Mouse (Mus musculus): Measurements from ENCODE around the gene Alg5. TPM values are rescaled to one million over a fixed set of nuclear protein-coding genes. Genes with fewer than 3 reads are reported as not detected.

The Alg5 gene
- polyA plus RNA-seq, 1 experiment from 2014 or later = 40.5 TPM

- no peak for DNase-seq (ENCODE audit: low spot score, missing footprints)
These were observed 21.1 kb upstream of the Alg5 start, which contains the start of gene Gm21958 for GRCm38 (mm10) chr3:54714253-54714652. Gene Gm21958, minus strand, starts transcription at chr3:54714353.

DNA sequence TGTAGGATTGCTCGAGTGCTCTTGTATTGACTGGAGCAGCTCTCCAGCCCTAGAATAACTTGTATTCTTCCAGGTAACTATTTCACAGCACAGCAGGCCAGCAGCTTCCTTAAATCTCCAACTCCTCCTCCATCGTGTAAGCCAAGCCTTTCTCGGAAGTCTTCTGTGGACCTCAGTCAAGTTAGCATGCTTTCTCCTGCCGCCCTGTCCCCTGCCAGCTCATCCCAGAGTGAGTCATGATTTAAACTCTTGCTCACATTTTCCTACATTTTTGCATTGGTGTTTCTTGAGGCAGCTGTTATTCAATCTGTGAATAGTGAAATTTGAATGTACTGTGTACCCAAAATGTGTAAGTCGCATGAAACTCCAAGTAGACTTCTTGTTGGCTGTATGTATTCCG, 19.9 kb upstream of the Alg5 start:
- DNase-seq (ENCODE audit: low spot score, missing footprints) = no peak
- no peaks in the 10 kb centered on the region for H3K4me1 ChIP-seq (ENCODE audit: control insufficient read depth, insufficient read depth, low read length)
- H3K9me3 ChIP-seq (ENCODE audit: control insufficient read depth, low read length) = no peaks in the 10 kb centered on the region
- 91% methylated on average over 6 of the region's 6 CpGs for whole genome bisulfite sequencing
- H3K4me3 ChIP-seq (ENCODE audit: low read depth, low read length) = no peak overlapping the region
- ATAC-seq (ENCODE audit: low FRiP score) = no peak
- H3K27me3 ChIP-seq (ENCODE audit: control insufficient read depth, insufficient read depth, low read length) = no peaks in the 10 kb centered on the region
- peaks cover 23% of the 10 kb centered on the region for H3K36me3 ChIP-seq (ENCODE audit: control insufficient read depth, insufficient read depth, low read length)
- no peak overlapping the region for H3K9ac ChIP-seq (ENCODE audit: low read length)
- H3K27ac ChIP-seq (ENCODE audit: low read depth, low read length) = no peak overlapping the region
- no peak overlapping the region for H3K4me2 ChIP-seq

More at GRCm38 (mm10) chr3:54714253-54714652, 21.1 kb upstream of the Alg5 start, which contains the start of gene Gm21958:
- Histone ChIP-seq H3K9me3 (ENCODE audit: control insufficient read depth, low read length) (no peaks in the 10 kb centered on the region), H3K4me2 (no peak within 1 kb of the TSS), H3K36me3 (ENCODE audit: control insufficient read depth, insufficient read depth, low read length) (peaks cover 25% of the 10 kb centered on the region), H3K27ac (ENCODE audit: low read depth, low read length) (no peak within 1 kb of the TSS), H3K4me3 (ENCODE audit: low read depth, low read length) (no peak within 1 kb of the TSS), H3K27me3 (ENCODE audit: control insufficient read depth, insufficient read depth, low read length) (no peaks in the 10 kb centered on the region), H3K9ac (ENCODE audit: low read length) (no peak within 1 kb of the TSS), H3K4me1 (ENCODE audit: control insufficient read depth, insufficient read depth, low read length) (no peaks in the 10 kb centered on the region)
- WGBS = 91% methylated on average over 6 of the region's 6 CpGs
- no peak for ATAC-seq (ENCODE audit: low FRiP score)

GRCm38 (mm10) chr3:54717348-54717747, 18.0 kb upstream of the Alg5 start:
- ATAC-seq (ENCODE audit: low FRiP score) = no peak
- no peak overlapping the region for H3K27ac ChIP-seq (ENCODE audit: low read depth, low read length)
- H3K4me3 ChIP-seq (ENCODE audit: low read depth, low read length) = no peak overlapping the region
- peaks cover 18% of the 10 kb centered on the region for H3K36me3 ChIP-seq (ENCODE audit: control insufficient read depth, insufficient read depth, low read length)
- no peak for DNase-seq (ENCODE audit: low spot score, missing footprints)
- 82% methylated on average over 6 of the region's 6 CpGs for WGBS
- no peaks in the 10 kb centered on the region for H3K4me1 ChIP-seq (ENCODE audit: control insufficient read depth, insufficient read depth, low read length)
- H3K27me3 ChIP-seq (ENCODE audit: control insufficient read depth, insufficient read depth, low read length) = no peaks in the 10 kb centered on the region
- no peaks in the 10 kb centered on the region for H3K9me3 ChIP-seq (ENCODE audit: control insufficient read depth, low read length)
- no peak overlapping the region for H3K9ac ChIP-seq (ENCODE audit: low read length)
- no peak overlapping the region for H3K4me2 ChIP-seq

GRCm38 (mm10) chr3:54718947-54719346, 16.4 kb upstream of the Alg5 start:
- Histone ChIP-seq H3K9me3 (ENCODE audit: control insufficient read depth, low read length) (no peaks in the 10 kb centered on the region), H3K36me3 (ENCODE audit: control insufficient read depth, insufficient read depth, low read length) (peaks cover 14% of the 10 kb centered on the region), H3K27ac (ENCODE audit: low read depth, low read length) (no peak overlapping the region), H3K4me3 (ENCODE audit: low read depth, low read length) (no peak overlapping the region), H3K4me1 (ENCODE audit: control insufficient read depth, insufficient read depth, low read length) (no peaks in the 10 kb centered on the region), H3K27me3 (ENCODE audit: control insufficient read depth, insufficient read depth, low read length) (no peaks in the 10 kb centered on the region), H3K4me2 (no peak overlapping the region), H3K9ac (ENCODE audit: low read length) (no peak overlapping the region)
- DNase-seq (ENCODE audit: low spot score, missing footprints) = no peak
- WGBS = 57% methylated on average over 3 of the region's 3 CpGs
- ATAC-seq (ENCODE audit: low FRiP score) = no peak

DNA sequence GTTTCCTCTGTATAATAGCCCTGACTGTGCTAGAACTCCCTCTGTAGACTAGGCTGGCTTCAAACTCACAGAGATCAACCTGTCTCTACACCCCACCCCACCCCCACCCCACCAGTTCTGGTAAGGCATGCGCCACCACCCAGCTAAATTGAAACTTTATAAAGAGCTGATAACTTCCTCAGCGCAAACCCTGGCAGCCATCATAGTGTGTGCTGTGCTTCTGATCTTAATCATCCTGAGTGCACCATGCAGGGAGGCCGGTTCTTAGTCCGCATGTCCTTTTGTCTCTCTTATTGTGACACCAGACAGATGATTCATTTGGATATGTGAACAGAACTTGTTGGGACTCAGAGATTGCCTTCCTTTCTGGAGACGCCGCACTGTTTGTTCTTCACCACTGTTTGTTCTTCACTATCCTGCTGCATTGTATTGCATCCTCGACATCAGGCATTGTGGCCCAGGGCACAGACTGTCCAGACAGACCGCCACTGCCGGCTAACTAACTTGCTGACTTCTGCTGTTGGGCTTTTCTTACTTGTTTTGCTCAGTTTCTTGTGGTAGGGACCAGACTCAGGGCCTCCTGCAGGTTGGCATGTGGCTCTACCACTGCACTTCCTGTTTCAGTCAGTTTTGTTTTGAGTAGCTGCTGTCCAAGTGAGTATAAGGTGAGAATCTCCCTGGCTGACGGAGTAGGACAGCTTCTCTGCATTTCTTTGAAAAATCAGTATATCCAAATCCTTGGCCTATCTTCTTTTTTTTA, 11.4 kb upstream of the Alg5 start:
- ATAC-seq (ENCODE audit: low FRiP score) (no peak), DNase-seq (ENCODE audit: low spot score, missing footprints) (no peak)
- Histone ChIP-seq H3K9me3 (ENCODE audit: control insufficient read depth, low read length) (no peaks in the 10 kb centered on the region), H3K27ac (ENCODE audit: low read depth, low read length) (no peak overlapping the region), H3K4me3 (ENCODE audit: low read depth, low read length) (no peak overlapping the region), H3K4me1 (ENCODE audit: control insufficient read depth, insufficient read depth, low read length) (no peaks in the 10 kb centered on the region), H3K36me3 (ENCODE audit: control insufficient read depth, insufficient read depth, low read length) (peaks cover 6% of the 10 kb centered on the region), H3K27me3 (ENCODE audit: control insufficient read depth, insufficient read depth, low read length) (no peaks in the 10 kb centered on the region), H3K9ac (ENCODE audit: low read length) (no peak overlapping the region), H3K4me2 (no peak overlapping the region)
- 79% methylated on average over 10 of the region's 10 CpGs for WGBS

DNA sequence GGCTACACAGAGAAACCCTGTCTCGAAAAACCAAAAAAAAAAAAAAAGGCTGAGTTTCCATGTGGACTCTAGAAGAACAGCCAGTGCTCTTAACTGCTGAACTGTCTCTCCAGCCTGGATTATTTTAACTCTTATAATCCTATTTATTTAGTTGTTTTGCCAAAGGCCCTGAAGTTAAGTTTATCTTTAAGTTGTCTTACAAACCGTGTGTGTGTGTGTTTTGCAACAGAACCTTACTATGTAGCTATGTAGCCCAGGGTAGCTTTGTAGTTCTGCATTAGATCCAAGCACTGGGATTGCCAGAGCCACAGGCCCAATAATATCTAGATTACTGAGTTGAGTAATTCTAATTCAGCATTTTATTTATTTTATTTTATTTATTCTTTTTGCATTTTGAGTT, 10.0 kb upstream of the Alg5 start:
- Histone ChIP-seq H3K27ac (ENCODE audit: low read depth, low read length) (no peak overlapping the region), H3K4me1 (ENCODE audit: control insufficient read depth, insufficient read depth, low read length) (no peaks in the 10 kb centered on the region), H3K27me3 (ENCODE audit: control insufficient read depth, insufficient read depth, low read length) (no peaks in the 10 kb centered on the region), H3K4me3 (ENCODE audit: low read depth, low read length) (no peak overlapping the region), H3K4me2 (no peak overlapping the region), H3K36me3 (ENCODE audit: control insufficient read depth, insufficient read depth, low read length) (peaks cover 10% of the 10 kb centered on the region), H3K9ac (ENCODE audit: low read length) (no peak overlapping the region), H3K9me3 (ENCODE audit: control insufficient read depth, low read length) (no peaks in the 10 kb centered on the region)
- ATAC-seq (ENCODE audit: low FRiP score) (no peak), DNase-seq (ENCODE audit: low spot score, missing footprints) (no peak)
- WGBS = 91% methylated on average over 2 of the region's 2 CpGs

DNA sequence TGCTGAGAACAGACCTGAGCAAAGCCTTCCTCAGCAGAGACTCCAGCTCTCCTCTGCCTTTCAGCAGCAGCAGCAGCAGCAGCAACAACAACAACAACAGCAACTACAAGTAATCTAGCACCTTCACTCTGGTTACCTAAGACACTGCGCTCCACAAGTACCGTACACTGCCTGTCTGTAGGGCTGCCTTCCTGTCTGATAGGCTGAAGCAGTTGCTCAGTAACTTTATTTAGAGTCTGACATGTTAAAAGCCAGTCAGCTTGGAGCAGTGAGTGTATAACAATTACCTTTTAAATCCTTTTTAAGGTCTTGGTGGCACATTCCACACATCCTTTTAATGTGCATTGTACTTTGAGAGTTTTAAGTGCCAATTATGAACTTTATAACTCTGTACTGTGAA, 7.8 kb upstream of the Alg5 start:
- WGBS = 100% methylated on average over 2 of the region's 2 CpGs
- Histone ChIP-seq H3K4me2 (no peak overlapping the region), H3K4me1 (ENCODE audit: control insufficient read depth, insufficient read depth, low read length) (no peaks in the 10 kb centered on the region), H3K9me3 (ENCODE audit: control insufficient read depth, low read length) (no peaks in the 10 kb centered on the region), H3K4me3 (ENCODE audit: low read depth, low read length) (no peak overlapping the region), H3K36me3 (ENCODE audit: control insufficient read depth, insufficient read depth, low read length) (peaks cover 16% of the 10 kb centered on the region), H3K27ac (ENCODE audit: low read depth, low read length) (no peak overlapping the region), H3K9ac (ENCODE audit: low read length) (no peak overlapping the region), H3K27me3 (ENCODE audit: control insufficient read depth, insufficient read depth, low read length) (no peaks in the 10 kb centered on the region)
- no peak for DNase-seq (ENCODE audit: low spot score, missing footprints)
- no peak for ATAC-seq (ENCODE audit: low FRiP score)

- Histone ChIP-seq H3K4me3 (ENCODE audit: low read depth, low read length) (no peak overlapping the region), H3K9me3 (ENCODE audit: control insufficient read depth, low read length) (no peaks in the 10 kb centered on the region), H3K27me3 (ENCODE audit: control insufficient read depth, insufficient read depth, low read length) (no peaks in the 10 kb centered on the region), H3K27ac (ENCODE audit: low read depth, low read length) (no peak overlapping the region), H3K36me3 (ENCODE audit: control insufficient read depth, insufficient read depth, low read length) (peaks cover 16% of the 10 kb centered on the region), H3K4me2 (no peak overlapping the region), H3K4me1 (ENCODE audit: control insufficient read depth, insufficient read depth, low read length) (no peaks in the 10 kb centered on the region), H3K9ac (ENCODE audit: low read length) (no peak overlapping the region)
- 94% methylated on average over 6 of the region's 6 CpGs for WGBS
- no peak for ATAC-seq (ENCODE audit: low FRiP score)
- no peak for DNase-seq (ENCODE audit: low spot score, missing footprints)
These were observed 7.2 kb upstream of the Alg5 start for GRCm38 (mm10) chr3:54728100-54728499.

DNA sequence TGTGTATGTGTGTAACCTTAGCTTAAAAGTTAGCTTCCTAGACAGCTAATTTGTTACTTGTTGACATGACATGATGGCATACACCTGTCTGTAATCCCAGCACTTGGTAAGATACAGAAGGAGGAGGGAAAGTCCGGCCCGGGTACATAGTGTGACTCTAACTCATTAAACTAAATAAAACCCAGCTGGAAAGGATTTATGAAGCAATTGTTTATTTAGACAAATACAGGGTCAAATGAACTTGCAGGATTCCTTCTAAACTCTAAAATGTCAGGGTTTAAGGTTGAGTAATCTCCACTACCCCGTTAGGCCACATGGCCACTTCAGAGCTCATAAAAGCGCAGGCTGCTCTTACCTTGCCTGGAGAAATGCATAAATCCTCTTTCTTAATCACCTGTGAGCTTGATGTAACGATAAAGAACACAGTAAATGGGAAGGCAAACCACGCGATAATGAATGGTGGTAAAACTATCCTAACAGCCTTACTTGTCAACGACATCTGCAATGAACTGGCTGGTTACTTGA, 3.7 kb upstream of the Alg5 start:
- H3K27ac ChIP-seq (ENCODE audit: low read depth, low read length) = no peak overlapping the region
- H3K27me3 ChIP-seq (ENCODE audit: control insufficient read depth, insufficient read depth, low read length) = no peaks in the 10 kb centered on the region
- DNase-seq (ENCODE audit: low spot score, missing footprints) (no peak), ATAC-seq (ENCODE audit: low FRiP score) (no peak)
- H3K9me3 ChIP-seq (ENCODE audit: control insufficient read depth, low read length) = no peaks in the 10 kb centered on the region
- 88% methylated on average over 8 of the region's 8 CpGs for WGBS
- H3K4me3 ChIP-seq (ENCODE audit: low read depth, low read length) = no peak overlapping the region
- no peak overlapping the region for H3K9ac ChIP-seq (ENCODE audit: low read length)
- H3K4me1 ChIP-seq (ENCODE audit: control insufficient read depth, insufficient read depth, low read length) = peaks cover 8% of the 10 kb centered on the region
- peaks cover 16% of the 10 kb centered on the region for H3K36me3 ChIP-seq (ENCODE audit: control insufficient read depth, insufficient read depth, low read length)
- H3K4me2 ChIP-seq = no peak overlapping the region
